Mouse (Mus musculus): ENCODE results near the gene Ppp2ca. TPM values are rescaled to one million over a fixed set of nuclear protein-coding genes. Genes with fewer than 3 reads are reported as not detected.
A peak's percentile ranks its signal among the peaks of the same experiment; 100 is the strongest.

Ppp2ca gene
- polyA plus RNA-seq, 1 experiment = 115 TPM

DNA sequence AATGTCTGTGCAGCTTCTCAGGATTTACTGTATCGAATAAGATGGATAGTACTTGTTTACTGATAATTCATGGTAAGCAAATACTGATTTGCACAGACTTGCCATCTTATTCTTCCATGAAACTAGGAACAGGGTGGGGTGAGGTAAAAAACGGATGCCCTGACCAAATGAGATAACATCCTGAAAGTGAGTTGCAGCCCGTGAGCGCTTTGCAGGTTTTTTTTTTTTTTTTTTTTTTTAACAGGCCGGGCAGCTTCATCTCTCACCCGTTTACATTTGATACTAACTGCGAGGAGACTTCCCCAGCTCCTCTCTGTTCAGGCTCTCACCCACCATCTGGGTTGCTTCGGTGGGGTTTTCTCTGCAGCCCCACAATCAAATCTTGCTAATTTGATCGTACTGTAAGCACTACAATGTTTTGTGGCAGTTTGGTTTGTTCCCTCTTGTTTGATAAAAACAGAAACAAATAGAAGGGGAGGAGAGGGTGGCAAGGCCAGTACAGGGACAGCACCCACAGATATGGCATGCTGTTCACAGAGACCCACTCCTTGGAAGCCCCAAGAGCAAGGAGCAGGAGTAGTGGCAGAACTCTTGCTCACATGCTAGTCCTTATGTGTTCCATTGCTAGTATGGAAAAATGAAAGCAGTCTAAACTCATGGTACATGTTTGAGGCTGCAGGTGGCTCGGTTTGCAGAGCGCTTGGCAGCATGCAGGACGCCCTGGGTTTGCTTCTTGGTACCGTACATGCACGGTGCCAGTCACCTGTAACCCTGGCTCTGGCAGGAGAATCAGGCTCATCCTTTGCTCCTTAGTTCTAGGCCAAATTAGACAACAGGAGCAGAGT lies 23.6 kb upstream of the Ppp2ca start:
- no peak for DNase-seq (ENCODE audit: low read depth)
- no peak for TF ChIP-seq POLR2A (IDR thresholded peaks at IDR 0.05; ENCODE audit: borderline replicate concordance, extremely low read depth, insufficient read depth, insufficient read length, poor library complexity, severe bottlenecking)
- no peak for TF ChIP-seq CTCF (IDR thresholded peaks at IDR 0.05; ENCODE audit: borderline replicate concordance, extremely low read depth, insufficient read depth, insufficient read length)

DNA sequence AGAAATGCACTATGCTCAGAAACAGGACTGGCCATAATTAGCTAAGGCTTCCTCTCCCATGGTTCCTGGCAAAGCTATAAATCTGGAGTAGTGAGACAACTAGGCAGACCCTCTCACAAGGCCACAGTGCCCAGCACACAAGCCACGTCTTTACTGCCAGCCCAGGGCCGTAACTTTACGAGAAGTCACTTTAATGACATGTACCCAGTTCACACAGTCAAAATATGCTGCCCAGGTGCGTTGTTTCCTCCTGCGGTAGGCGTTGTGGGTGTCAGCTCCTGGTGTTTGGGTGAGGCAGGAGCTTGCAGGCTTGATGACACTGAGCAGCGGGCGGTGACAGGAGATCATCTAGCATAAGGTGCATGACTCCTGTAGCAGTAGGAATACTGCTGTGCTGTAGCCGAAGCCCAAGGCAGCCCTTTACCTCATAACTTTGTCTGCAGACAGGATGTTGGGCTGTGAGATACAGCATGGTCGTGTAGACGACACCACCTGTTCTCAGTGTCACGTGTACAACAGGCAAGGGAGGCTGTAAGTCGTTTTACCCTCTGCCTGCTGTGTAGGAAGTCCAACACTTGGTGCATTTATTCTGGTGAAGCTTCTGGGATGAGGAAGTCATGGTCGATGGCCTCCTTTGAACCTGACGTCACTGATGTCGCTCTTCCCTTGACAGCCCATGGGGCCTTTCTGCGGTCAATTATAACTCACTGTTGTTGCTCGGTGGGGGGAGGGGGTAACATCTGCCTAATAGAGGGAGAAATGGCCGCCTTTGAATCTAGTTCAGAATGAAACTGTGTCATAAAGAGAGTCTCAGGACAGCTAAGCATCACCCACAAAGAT lies 22.5 kb upstream of the Ppp2ca start:
- TF ChIP-seq POLR2A (IDR thresholded peaks at IDR 0.05; ENCODE audit: borderline replicate concordance, extremely low read depth, insufficient read depth, insufficient read length, poor library complexity, severe bottlenecking) (no peak), CTCF (IDR thresholded peaks at IDR 0.05; ENCODE audit: borderline replicate concordance, extremely low read depth, insufficient read depth, insufficient read length) (no peak)
- DNase-seq (ENCODE audit: low read depth) = no peak

DNA sequence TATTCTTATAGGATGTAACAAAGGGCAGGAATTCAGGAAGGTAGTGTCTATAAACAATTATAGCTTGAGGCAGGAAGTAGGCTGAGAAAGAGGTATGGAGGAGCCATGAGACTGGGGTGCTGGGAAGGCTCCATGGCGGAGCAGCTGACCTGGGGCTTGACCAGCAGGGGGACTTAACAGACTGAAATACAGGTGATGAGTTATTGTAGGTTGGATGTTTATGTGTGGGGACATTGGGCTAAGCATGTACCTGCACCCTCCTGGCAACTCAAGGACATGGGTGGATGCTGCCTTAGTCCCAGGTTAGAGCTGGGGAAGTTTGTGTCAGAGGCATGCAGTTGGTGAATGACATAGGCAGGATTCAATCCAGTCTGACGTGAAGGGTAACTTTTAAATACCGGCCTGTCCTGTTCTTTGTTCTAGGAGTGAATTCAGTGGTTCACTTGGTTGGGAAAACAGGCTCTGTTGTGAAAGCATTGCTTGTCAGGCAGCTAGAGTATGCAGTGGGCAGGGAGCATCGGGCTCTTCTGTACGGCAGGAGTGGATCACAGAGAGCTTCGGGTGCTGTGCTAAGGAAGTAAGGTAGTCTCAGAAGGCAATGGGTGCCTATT lies 21.6 kb upstream of the Ppp2ca start:
- no peak for DNase-seq (ENCODE audit: low read depth)
- no peak for TF ChIP-seq POLR2A (IDR thresholded peaks at IDR 0.05; ENCODE audit: borderline replicate concordance, extremely low read depth, insufficient read depth, insufficient read length, poor library complexity, severe bottlenecking)
- TF ChIP-seq CTCF (IDR thresholded peaks at IDR 0.05; ENCODE audit: borderline replicate concordance, extremely low read depth, insufficient read depth, insufficient read length) = no peak

DNA sequence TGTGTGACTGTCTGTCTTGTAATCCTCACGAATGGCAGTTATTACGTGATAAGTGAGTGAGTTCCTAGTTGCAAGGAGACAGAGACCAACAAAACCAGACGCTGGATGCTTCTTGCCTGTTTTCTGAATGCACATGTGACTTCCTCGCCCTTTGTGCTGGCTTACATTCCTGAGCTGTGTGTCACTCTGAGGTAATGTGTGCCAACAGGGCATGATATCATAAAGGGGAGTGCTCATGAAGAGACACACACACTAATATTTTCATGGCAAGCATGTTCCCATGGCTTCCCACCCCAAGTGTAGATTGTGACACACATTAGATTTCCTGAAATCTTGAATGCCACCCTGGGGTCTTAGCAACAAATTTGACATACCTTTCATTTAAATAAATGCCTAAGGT lies 20.5 kb upstream of the Ppp2ca start:
- no peak for DNase-seq (ENCODE audit: low read depth)
- TF ChIP-seq CTCF (IDR thresholded peaks at IDR 0.05; ENCODE audit: borderline replicate concordance, extremely low read depth, insufficient read depth, insufficient read length) = no peak
- no peak for TF ChIP-seq POLR2A (IDR thresholded peaks at IDR 0.05; ENCODE audit: borderline replicate concordance, extremely low read depth, insufficient read depth, insufficient read length, poor library complexity, severe bottlenecking)

DNA sequence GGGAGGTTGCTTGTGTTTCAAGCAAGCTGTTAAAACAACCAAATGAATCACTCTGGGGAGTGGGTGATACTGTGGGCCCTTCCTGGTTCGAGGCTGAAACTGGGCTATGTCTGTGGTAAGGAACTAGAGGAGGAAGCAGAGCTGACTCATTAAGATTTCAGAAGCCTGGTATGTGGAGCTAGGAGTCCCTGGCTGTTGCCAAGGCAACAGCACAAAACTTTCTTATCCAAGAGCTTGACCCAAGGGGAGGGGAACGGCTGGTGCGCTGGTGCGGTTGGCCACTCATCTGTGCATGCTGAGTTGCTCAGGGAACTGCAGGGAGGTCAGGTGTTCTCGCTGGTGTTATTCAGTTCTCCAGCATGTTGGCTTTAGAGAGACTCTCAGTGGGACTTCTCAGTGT lies 18.5 kb upstream of the Ppp2ca start:
- TF ChIP-seq CTCF (IDR thresholded peaks at IDR 0.05; ENCODE audit: borderline replicate concordance, extremely low read depth, insufficient read depth, insufficient read length) = no peak
- TF ChIP-seq POLR2A (IDR thresholded peaks at IDR 0.05; ENCODE audit: borderline replicate concordance, extremely low read depth, insufficient read depth, insufficient read length, poor library complexity, severe bottlenecking) = no peak
- DNase-seq (ENCODE audit: low read depth) = peak; percentile 72

DNA sequence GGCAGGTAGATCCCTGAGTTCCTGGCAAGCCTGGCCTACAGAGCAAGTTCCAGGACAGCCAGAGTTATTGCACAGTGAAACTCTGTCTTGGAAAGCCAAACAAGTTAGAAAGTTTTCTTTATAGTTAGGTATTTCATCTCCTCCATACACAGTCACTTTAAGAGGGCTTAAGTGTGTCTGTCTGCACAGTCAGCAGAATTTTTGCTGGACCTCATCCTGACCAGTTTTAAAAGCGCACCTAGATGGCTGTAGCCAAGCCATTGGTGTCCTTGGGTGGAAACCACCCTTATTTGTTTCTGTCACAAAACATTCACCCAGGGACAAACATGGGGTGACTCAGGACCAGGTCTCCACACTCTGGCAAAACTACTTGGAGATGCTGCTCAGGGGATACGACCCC lies 17.8 kb upstream of the Ppp2ca start:
- TF ChIP-seq CTCF (IDR thresholded peaks at IDR 0.05; ENCODE audit: borderline replicate concordance, extremely low read depth, insufficient read depth, insufficient read length) (no peak), POLR2A (IDR thresholded peaks at IDR 0.05; ENCODE audit: borderline replicate concordance, extremely low read depth, insufficient read depth, insufficient read length, poor library complexity, severe bottlenecking) (no peak)

DNA sequence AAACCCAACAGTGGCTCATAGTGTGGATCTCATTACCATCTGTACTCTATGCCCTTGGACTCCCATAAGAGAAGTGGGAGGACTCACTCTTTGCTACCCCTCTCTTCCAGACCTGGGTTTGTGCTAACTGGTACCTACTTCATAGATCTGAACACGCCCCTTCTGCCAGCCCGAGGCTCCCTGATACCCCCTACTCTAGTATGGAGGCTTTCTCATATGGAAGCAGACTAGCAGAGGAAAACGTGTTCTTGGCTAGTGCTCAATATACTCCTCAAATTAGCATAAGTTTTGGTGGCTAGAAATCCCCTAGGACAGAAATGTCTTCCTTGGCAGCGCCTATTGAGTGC lies 12.7 kb upstream of the Ppp2ca start:
- TF ChIP-seq CTCF (IDR thresholded peaks at IDR 0.05; ENCODE audit: borderline replicate concordance, extremely low read depth, insufficient read depth, insufficient read length) (no peak), POLR2A (IDR thresholded peaks at IDR 0.05; ENCODE audit: borderline replicate concordance, extremely low read depth, insufficient read depth, insufficient read length, poor library complexity, severe bottlenecking) (no peak)
- DNase-seq (ENCODE audit: low read depth) = no peak

More for the DNA sequence above, 17.8 kb upstream of the Ppp2ca start:
- no peak for DNase-seq (ENCODE audit: low read depth)

DNA sequence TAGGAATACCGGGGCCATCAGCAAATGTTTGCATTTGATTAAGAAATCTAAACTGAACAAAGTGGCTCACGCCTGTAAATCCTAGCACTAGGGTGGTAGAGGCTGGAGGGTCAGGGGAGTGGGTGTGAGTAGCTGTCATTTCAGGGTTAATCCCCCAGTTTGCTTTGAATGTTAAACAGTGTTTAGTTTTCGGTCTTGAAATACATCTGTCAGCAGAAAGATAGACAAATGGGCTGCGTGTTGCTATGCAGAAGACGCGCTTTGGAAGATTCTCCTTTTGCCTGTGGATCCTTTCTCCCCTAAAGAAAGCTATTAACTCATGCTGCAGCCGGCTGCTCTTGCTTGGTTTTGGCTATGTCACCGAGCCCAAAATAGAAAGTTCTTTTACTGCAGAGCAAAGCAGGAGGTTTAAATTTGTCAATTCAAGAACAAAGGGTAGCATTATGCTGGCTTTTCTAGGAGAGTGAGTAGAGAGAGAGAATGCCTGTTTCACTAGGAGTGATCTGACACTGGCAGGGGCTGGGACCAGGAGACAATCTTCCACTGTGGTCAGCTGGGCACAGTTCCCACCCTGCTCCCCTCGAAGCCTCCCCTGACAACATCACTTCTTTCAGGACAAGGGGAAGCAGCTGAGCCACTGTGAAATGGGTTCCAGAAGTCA lies 12.1 kb upstream of the Ppp2ca start:
- no peak for TF ChIP-seq POLR2A (IDR thresholded peaks at IDR 0.05; ENCODE audit: borderline replicate concordance, extremely low read depth, insufficient read depth, insufficient read length, poor library complexity, severe bottlenecking)
- TF ChIP-seq CTCF (IDR thresholded peaks at IDR 0.05; ENCODE audit: borderline replicate concordance, extremely low read depth, insufficient read depth, insufficient read length) = no peak
- peak; percentile 79 for DNase-seq (ENCODE audit: low read depth)

DNA sequence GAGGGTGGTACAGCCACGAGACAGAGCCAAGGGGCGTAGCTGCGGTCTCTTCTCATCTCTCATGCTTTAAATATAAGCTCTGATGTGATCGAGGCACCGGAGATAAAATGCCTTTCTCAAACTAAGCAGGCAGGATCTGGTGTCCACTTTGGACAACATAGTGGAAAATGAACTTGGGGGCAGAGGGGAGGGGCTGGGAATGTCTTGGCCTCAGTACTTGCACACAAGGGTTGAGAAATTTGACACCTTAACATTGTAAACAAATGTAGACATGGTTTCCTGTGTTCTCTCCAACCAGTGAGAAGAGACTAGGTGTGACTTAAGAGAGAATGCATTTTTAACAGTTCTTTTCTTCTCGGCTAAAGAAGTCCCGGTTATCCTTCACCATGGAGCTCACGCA lies 9.2 kb upstream of the Ppp2ca start:
- TF ChIP-seq POLR2A (IDR thresholded peaks at IDR 0.05; ENCODE audit: borderline replicate concordance, extremely low read depth, insufficient read depth, insufficient read length, poor library complexity, severe bottlenecking) (no peak), CTCF (IDR thresholded peaks at IDR 0.05; ENCODE audit: borderline replicate concordance, extremely low read depth, insufficient read depth, insufficient read length) (no peak)
- DNase-seq (ENCODE audit: low read depth) = no peak

DNA sequence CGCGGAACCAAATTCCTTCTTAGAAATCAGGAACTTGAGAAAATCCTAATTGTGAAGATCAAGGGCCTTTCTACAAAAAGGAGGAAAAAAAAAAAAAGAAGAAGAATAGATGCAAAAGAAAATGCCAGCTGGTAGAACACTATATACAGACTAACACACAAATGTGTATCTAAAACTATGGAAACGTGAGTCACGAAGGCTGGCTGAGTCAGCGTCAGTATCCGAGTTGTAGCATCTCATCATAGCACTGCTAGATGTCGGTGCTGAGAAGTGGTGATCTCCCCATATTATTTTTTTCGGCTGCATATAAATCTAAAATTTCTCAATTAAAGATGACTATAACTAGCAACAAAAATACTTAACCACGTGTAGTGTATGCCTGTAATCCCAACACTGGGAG lies 7.2 kb upstream of the Ppp2ca start:
- no peak for TF ChIP-seq POLR2A (IDR thresholded peaks at IDR 0.05; ENCODE audit: borderline replicate concordance, extremely low read depth, insufficient read depth, insufficient read length, poor library complexity, severe bottlenecking)
- TF ChIP-seq CTCF (IDR thresholded peaks at IDR 0.05; ENCODE audit: borderline replicate concordance, extremely low read depth, insufficient read depth, insufficient read length) = no peak
- no peak for DNase-seq (ENCODE audit: low read depth)

DNA sequence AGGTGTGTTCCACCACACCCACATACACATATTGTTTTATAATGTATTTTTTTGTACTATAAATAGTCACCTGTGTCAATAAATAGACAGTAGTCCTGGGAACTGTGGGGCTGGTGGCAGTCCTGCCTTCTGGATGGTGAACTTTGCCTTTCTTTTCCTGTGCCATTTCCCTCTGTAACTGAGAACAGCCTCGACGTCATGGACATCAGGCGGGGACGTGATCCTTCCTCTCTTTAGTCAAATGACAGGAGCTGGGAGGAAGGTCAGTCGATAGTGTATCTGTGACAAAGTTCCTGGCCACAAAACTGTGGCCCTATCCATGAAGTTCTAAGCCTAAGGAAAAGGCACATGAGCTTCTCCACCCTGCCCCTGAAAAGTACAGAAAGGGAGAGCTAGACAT lies 3.9 kb upstream of the Ppp2ca start:
- no peak for TF ChIP-seq CTCF (IDR thresholded peaks at IDR 0.05; ENCODE audit: borderline replicate concordance, extremely low read depth, insufficient read depth, insufficient read length)
- TF ChIP-seq POLR2A (IDR thresholded peaks at IDR 0.05; ENCODE audit: borderline replicate concordance, extremely low read depth, insufficient read depth, insufficient read length, poor library complexity, severe bottlenecking) = no peak
- no peak for DNase-seq (ENCODE audit: low read depth)

Data from brain, embryonic 14.5 days (tissue).